Mouse (Mus musculus) T-helper 17 cell (primary cell): Measurements from ENCODE around the gene Psmd12.

Source experiments
- in situ Hi-C, 2 experiments: fragments of 300-600 bp; cut with MboI, MseI; formaldehyde crosslinking; loops; 1 replicate in 1 of 2; 2 replicates in 1 of 2; pipeline ENCODE4 v1.15.1; 2025; ENCODE audit warnings: high pct_unique_total_duplicates in 2 of 2

Psmd12 gene

GRCm38 (mm10) chr11:107509631-107510338, 30.5 kb downstream of the Psmd12 start:
- in situ Hi-C loops = loop anchor here (5.0 kb wide), 2 partner anchors 38 to 348 kb away; partner anchors contain the start of gene Helz (in 1 of the 2)

GRCm38 (mm10) chr11:107510362-107511269, 31.3 kb downstream of the Psmd12 start:
- in situ Hi-C loops = loop anchor here (5.0 kb wide), 2 partner anchors 37 to 347 kb away; partner anchors contain the start of gene Helz (in 1 of the 2)

GRCm38 (mm10) chr11:107511954-107512353, 32.7 kb downstream of the Psmd12 start:
- in situ Hi-C loops = loop anchor here (5.0 kb wide), 2 partner anchors 35 to 345 kb away; partner anchors contain the start of gene Helz (in 1 of the 2)

- in situ Hi-C loops = loop anchor here (5.0 kb wide), 2 partner anchors 34 to 344 kb away; partner anchors contain the start of gene Helz (in 1 of the 2)
These were observed 33.8 kb downstream of the Psmd12 start for GRCm38 (mm10) chr11:107513047-107513446.

- in situ Hi-C loops = loop anchor here in 1 of 2 experiments (5.0 kb wide), 1 partner anchor 336 kb away; no protein-coding TSS in a partner anchor
These were observed 37.1 kb downstream of the Psmd12 start for GRCm38 (mm10) chr11:107516387-107516786.

GRCm38 (mm10) chr11:107518645-107519429, 39.6 kb downstream of the Psmd12 start:
- in situ Hi-C loops = loop anchor here in 1 of 2 experiments (5.0 kb wide), 1 partner anchor 333 kb away; no protein-coding TSS in a partner anchor

GRCm38 (mm10) chr11:107521153-107521552, 41.9 kb downstream of the Psmd12 start:
- in situ Hi-C loops = loop anchor here in 1 of 2 experiments (10.0 kb wide), 2 partner anchors 444 to 1416 kb away; no protein-coding TSS in a partner anchor

- in situ Hi-C loops = loop anchor here in 1 of 2 experiments (10.0 kb wide), 2 partner anchors 440 to 1420 kb away; no protein-coding TSS in a partner anchor
These were observed 45.7 kb downstream of the Psmd12 start for GRCm38 (mm10) chr11:107524966-107525365.

- in situ Hi-C loops = loop anchor here in 1 of 2 experiments (10.0 kb wide), 2 partner anchors 437 to 1423 kb away; no protein-coding TSS in a partner anchor
These were observed 48.3 kb downstream of the Psmd12 start for GRCm38 (mm10) chr11:107527632-107528031.

GRCm38 (mm10) chr11:107529320-107529719, 50.0 kb downstream of the Psmd12 start:
- in situ Hi-C loops = loop anchor here in 1 of 2 experiments (10.0 kb wide), 2 partner anchors 435 to 1425 kb away; no protein-coding TSS in a partner anchor

- in situ Hi-C loops = loop anchor here in 1 of 2 experiments (10.0 kb wide), 1 partner anchor 1823 kb away; no protein-coding TSS in a partner anchor
These were observed 52.2 kb downstream of the Psmd12 start for GRCm38 (mm10) chr11:107531445-107531844.

- in situ Hi-C loops = loop anchor here in 1 of 2 experiments (10.0 kb wide), 1 partner anchor 1823 kb away; no protein-coding TSS in a partner anchor
These were observed 53.0 kb downstream of the Psmd12 start for GRCm38 (mm10) chr11:107532271-107532670.

- in situ Hi-C loops = loop anchor here in 1 of 2 experiments (10.0 kb wide), 1 partner anchor 1816 kb away; no protein-coding TSS in a partner anchor
These were observed 59.7 kb downstream of the Psmd12 start for GRCm38 (mm10) chr11:107538994-107539393.

GRCm38 (mm10) chr11:107540339-107540738, 61.1 kb downstream of the Psmd12 start:
- in situ Hi-C loops = no loop called here

GRCm38 (mm10) chr11:107545747-107546476, 66.6 kb downstream of the Psmd12 start:
- in situ Hi-C loops = loop anchor here in 1 of 2 experiments (5.0 kb wide), 1 partner anchor 34 kb away; no protein-coding TSS in a partner anchor

- in situ Hi-C loops = loop anchor here in 1 of 2 experiments (5.0 kb wide), 1 partner anchor 34 kb away; no protein-coding TSS in a partner anchor
These were observed 67.5 kb downstream of the Psmd12 start for GRCm38 (mm10) chr11:107546667-107547301.

GRCm38 (mm10) chr11:107547351-107548203, 68.3 kb downstream of the Psmd12 start, which contains the start of gene Helz:
Helz (plus strand) TSS chr11:107547930.
- in situ Hi-C loops = loop anchor here in 1 of 2 experiments (5.0 kb wide), 1 partner anchor 35 kb away; no protein-coding TSS in a partner anchor
